Mouse (Mus musculus): ENCODE measurements around the gene L1td1.

Gene L1td1

GRCm38 (mm10) chr4:98739753-98740152 is 13.2 kb downstream of the L1td1 start:
- no peak for DNase-seq (ENCODE audit: low spot score in 2 of 2)

GRCm38 (mm10) chr4:98743209-98743905 is 16.8 kb downstream of the L1td1 start:
- DNase-seq (ENCODE audit: low spot score in 2 of 2): no peak

GRCm38 (mm10) chr4:98743906-98744210 is 17.3 kb downstream of the L1td1 start:
- no peak for DNase-seq (ENCODE audit: low spot score in 2 of 2)

- no peak for DNase-seq (ENCODE audit: low spot score in 2 of 2)
These were observed 27.9 kb downstream of the L1td1 start for GRCm38 (mm10) chr4:98754456-98754855.

GRCm38 (mm10) chr4:98756141-98756540 is 29.6 kb downstream of the L1td1 start:
- no peak for DNase-seq (ENCODE audit: low spot score in 2 of 2)

- no peak for DNase-seq (ENCODE audit: low spot score in 2 of 2)
These were observed 31.7 kb downstream of the L1td1 start for GRCm38 (mm10) chr4:98758012-98758821.

GRCm38 (mm10) chr4:98758872-98759518 is 32.5 kb downstream of the L1td1 start:
- DNase-seq (ENCODE audit: low spot score in 2 of 2): no peak

- no peak for DNase-seq (ENCODE audit: low spot score in 2 of 2)
These were observed 40.9 kb downstream of the L1td1 start for GRCm38 (mm10) chr4:98767134-98768133.

GRCm38 (mm10) chr4:98773785-98774184 is 47.3 kb downstream of the L1td1 start:
- no peak for DNase-seq (ENCODE audit: low spot score in 2 of 2)

- no peak for DNase-seq (ENCODE audit: low spot score in 2 of 2)
These were observed 50.3 kb downstream of the L1td1 start for GRCm38 (mm10) chr4:98776721-98777427.

GRCm38 (mm10) chr4:98777464-98777863 is 50.9 kb downstream of the L1td1 start:
- DNase-seq (ENCODE audit: low spot score in 2 of 2): no peak

- no peak for DNase-seq (ENCODE audit: low spot score in 2 of 2)
These were observed 51.7 kb downstream of the L1td1 start for GRCm38 (mm10) chr4:98778219-98778618.

- DNase-seq (ENCODE audit: low spot score in 2 of 2): no peak
These were observed 59.3 kb downstream of the L1td1 start for GRCm38 (mm10) chr4:98785851-98786250.

- no peak for DNase-seq (ENCODE audit: low spot score in 2 of 2)
These were observed 59.7 kb downstream of the L1td1 start for GRCm38 (mm10) chr4:98786281-98786680.

Data from right cerebral cortex, postnatal 36 days (tissue).